Mouse (Mus musculus): ENCODE data around the gene Sdk2.

The Sdk2 gene

DNA sequence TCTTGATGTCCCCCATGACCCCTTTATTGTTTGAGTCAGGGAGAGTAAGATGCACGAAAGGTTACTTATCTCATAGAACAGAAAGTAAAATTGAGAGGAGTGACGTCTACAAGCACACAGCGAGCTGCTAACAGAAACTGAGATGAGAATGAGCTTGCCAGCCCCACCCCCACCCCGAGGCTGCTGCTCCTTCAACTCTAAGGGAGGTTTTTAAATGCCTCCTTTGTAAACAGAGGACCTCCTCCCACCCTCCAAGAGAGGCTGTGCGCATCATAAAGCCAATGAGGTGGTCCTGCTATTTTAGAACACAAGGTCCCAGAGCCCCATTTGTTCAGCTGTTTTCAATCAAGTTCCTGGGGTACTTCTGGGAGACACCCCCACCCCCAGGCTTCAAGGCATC, 303.4 kb downstream of the Sdk2 start:
- DNase-seq (ENCODE audit: low read depth), result no peak

DNA sequence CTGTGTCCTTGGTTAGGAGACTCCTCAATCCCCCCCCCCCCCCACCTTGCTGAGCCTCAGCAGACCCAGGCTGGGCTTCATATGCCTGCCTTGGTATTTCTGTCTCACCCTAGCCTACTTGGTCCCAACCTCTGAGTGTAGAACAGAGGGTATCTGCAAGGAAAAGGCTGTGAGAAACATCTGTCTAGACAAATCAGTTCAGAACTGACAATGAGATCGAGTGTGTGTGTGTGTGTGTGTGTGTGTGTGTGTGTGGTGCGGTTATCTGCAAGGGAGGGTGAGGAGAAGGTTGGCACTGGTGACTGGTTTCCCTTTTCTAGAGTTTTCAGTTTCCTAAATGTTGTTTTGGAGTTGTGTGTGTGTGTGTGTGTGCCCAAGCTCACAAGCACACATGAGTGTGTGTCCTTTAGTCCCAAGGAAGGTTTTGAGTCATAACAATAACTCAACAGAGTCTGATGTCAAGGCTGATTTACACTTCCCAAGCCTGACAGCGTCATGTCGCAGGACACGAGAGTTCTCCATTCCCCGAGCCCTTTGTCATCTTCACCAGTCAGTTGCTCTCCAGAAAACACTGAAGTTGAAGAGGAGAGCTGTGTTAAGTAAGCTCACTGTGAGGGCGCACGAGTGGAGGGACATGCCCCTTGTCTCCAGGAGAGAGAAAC, 304.6 kb downstream of the Sdk2 start:
- DNase-seq (ENCODE audit: low read depth), result no peak

DNA sequence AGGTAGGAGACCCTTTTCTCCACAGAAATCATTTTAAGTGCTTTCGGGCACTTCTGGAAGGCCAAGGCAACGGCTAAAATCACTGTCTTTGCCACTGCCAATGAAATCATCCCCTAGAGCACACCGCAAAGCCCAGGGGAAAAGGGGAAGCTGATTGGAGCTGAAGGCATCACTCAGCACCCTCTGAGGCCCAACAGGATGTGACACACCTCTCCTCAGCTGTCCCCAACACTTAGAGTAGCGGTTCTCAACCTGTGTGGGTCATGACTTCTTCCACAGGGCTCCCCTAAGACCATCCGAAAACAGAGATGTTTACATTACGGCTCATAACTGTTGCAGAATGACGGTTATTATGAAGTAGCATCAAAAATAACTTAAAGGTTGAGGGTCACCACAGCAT, 305.2 kb downstream of the Sdk2 start:
- DNase-seq (ENCODE audit: low read depth), result no peak

DNA sequence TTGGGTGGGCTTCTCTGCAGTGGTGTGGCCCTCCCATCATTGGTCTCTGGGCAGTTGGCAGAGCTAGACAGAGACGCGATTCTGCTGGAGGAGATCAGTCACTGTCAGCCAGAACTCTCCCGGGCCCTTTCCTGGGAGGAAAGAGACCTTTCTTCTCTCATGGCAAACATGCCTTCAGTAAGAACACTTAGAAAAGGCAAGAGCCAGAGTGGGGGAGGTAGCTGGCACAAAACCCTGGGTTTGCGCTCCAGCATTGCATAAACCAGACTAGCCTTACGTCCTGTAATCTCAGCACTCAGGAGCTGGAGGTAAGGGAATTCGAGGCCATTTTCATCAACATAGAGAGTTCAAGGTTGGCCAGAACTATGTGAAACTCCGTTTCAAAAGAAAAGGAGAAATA, 306.4 kb downstream of the Sdk2 start:
- DNase-seq (ENCODE audit: low read depth), result no peak

DNA sequence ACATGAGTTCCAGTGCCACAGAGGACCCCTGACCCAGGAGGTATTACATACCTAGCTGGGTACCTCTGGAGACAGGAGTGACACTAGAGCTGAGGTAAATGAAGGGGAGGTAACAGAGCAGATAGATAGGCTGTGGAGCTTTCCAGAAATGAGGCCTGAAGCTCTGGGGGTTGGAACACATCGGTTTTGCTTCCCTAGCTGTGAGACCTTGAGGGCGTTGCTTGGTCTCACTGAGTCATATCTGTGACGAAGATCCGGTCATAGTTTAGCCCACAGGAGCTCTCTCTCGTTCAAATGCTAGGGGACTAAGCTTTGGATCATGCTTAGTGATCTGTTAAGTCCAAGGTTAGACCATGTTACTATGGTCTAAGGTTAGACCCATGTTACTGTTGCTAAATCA, 308.0 kb downstream of the Sdk2 start:
- no peak for DNase-seq (ENCODE audit: low read depth)

DNA sequence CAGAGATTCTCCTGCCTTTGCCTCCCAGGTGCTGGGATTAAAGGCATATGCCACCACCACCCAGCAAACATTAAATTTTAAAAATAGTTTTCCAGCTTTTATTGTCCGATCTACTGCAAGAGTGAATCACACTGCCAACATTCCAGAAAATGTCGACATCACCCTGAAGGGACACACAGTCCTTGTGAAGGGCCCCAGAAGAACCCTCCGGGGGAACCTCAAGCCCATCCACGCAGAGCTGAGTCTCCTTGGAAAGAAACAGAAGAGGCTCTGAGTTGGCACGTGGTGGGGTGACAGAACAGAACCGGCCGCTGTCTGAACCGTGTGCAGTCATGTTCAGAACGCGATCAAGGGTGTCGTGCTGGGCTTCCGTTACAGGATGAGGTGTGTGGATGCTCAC, 310.3 kb downstream of the Sdk2 start:
- DNase-seq (ENCODE audit: low read depth), result no peak

DNA sequence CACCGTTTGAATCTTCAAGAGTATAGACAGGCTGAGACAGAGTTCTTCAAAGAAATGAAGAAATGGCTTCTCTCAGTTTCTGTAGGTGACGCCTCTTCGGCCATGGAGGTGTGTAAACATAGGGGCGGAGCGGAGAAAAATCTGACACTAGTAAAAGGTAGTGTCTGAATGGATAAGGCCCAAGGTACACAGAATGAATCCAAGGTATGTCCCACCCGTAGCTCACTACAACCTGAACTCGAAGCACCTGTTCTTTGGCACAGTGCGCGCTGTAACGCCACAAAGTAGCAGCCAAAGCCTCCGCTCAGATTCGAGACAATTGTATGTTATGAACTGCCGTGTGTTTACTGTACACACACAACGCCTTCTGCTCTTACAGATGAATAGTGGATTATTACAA, 311.0 kb downstream of the Sdk2 start:
- DNase-seq (ENCODE audit: low read depth), result no peak

DNA sequence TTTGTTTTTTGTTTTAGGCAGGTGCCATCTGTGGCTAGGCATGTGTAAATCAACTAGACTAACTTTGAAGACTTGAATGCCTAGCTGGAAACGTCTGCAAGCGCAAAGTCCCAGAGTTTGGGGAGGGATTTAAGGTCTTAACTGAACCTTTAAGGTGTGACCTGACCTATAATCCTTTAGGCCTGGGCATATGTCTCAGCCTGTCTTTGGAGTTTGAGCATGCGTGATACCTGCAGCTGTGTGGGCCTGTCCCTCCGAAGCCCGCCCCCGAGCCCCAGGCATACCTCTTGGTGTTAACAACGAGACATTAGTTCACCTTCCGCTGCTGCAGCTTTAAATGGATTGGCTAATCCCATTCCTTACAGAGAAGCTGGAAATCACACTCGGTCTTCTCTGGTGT, 312.0 kb downstream of the Sdk2 start:
- no peak for DNase-seq (ENCODE audit: low read depth)

DNA sequence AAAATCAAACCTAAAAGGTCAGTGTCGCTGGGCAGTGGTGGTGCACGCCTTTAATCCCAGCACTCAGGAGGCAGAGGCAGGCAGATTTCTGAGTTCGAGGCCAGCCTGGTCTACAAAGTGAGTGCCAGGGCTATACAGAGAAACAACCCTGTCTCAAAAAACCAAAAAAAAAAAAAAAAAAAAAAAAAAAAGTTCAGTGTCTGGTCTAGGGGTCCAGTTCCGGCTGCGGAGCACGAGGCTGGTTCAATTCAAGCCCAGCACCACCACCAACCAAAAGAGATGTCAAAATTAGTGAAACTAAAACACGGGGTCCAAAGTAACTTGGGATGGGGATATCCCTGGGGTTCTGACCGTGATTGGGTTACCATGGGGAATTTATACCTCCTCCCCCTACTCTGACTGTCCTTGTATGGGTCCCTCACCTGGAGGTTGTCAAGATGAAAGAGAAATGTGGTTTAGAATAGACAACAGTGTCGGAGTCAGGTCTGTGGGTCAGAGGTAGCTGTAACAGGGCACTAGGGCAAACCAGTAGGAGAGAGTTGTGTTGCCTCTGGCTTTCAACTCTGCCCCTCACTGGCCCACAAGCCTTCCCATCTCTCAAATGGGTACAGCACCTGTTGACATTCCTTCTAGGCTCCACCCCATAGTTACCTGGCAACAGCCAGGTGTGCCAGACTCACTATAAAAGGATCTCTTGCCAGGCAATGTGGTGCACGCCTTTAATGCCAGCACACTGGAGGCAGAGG, 314.0 kb downstream of the Sdk2 start:
- no peak for DNase-seq (ENCODE audit: low read depth)

DNA sequence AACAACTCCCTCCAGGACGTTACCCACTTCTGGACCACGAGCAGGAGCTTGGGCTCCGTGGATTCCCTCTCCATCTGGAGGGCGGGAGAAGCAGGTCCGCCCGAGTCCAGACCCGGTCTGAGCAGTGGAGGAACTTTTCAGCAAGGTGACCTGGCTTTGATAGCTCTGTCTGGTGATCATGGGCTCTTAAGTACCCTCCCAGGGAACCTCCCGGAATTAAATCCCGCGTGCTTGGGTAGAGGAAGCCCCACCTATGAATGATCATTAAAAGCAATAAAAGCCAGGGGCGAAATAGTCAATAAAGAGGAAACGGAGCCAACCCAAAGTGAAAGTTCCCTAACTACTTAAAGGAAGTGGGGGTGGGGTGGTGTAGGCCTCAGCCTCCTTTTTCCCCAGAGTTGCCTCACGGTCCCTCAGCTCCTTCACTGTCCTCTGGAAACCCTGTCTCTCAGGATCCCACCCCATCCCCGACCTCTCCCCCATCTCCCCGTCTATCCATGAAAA, 314.6 kb downstream of the Sdk2 start:
- DNase-seq (ENCODE audit: low read depth), result no peak

DNA sequence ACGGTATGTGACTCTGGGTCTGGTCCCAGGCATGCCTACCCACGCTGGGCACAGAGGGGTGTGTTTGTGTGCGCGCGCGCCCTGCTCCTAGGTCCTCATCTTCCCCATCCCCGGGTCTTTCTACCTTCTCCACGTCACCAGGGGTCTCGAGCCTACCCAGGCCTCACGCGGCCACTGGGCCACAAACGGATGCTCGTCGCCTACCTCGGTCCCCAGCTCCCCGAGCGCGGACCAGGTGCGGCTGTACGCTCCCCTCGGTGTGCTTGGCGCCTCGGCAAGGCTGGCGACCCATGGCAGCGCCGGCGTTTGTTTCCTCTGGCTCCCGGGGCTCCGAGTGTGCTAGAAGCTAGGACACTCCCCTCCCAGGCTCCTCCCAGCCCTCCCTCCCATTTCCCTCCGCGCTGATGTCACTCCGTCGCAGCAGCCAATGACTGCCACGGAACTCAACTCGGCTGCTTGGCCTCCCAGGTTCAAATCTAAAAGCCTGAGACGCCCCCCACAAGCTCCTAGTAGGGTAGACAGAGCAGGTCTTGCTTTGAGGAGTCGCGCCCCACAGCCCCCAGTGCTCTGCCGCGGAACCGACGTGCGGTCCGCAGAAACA, 315.3 kb downstream of the Sdk2 start, which contains the start of gene Cdc42ep4:
Gene Cdc42ep4, minus strand, starts transcription at position 398 of the 601 bp plus-strand sequence.
- peak; percentile 92 for DNase-seq (ENCODE audit: low read depth)

DNA sequence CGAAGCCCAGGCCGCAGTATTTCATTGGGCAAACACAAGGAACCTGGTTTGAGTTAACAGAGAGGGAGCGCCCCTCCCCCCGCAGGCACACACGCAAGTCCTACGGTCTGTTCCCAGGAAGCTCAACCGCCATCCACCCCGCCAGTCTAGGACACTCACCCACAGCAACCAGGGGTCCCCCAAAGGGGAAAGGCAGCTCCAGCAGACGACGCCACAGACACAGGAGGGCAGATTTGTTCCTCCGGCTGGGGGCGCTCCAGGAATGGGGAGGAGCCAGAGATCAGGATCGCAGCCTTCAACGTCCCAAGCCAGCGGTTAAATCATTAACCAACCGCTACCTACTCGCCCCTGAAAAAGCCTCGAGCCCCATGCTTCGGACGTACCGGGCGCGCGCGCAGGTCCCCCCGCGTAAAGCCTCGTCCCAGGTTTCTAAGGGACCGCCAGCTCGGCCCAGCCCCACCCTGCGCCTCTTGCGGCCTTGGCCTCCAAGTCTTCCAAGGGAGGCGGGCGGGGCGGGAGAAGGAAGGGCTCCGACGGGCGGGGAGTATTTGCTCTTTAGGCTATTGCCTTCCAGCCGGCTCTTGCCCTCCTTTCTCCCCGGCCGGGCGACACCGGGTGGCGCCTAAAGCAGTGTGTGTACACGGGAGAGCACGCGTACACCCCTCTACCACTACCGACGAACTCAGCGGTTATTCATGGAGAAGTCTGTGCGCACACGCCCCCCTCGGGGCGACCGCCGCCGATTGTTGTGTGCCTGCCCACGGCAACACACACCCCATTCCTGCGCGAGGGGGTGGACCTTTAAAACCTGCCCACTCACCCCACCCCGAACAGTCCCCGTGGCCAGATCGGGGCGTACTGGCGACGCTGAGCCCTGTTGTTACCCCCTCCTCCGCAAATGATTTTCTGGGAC, 316.0 kb downstream of the Sdk2 start:
- peak; percentile 78 for DNase-seq (ENCODE audit: low read depth)

DNA sequence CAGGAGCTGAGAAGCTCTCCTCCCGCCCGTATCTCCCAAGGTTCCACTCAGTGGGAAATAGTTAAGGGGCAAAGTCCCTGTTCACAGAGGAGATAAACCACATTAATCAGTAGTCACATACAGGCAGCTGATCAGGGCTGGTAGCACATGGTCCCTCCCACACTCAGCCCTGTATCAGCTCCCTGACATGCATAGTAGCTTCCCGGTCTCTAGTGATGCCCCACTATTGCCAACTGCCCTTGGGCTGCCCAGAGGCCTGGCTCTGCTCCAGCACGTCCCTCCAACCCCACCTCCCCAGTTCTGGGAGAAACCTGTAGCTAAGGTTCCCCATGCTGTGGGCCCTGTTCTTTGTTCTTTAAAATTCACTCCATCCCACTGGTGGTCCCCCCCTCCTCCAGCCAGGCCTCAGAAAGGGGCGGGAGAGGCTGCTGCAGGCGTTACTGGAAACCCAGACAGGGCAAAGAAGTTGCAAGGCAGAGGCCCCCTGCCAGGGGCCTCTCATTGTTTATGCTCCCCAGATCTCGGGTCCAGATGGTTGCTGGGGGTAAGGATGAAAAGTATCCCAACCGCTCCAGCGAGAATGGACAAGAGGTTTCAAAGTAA, 317.0 kb downstream of the Sdk2 start:
- peak; percentile 63 for DNase-seq (ENCODE audit: low read depth)

DNA sequence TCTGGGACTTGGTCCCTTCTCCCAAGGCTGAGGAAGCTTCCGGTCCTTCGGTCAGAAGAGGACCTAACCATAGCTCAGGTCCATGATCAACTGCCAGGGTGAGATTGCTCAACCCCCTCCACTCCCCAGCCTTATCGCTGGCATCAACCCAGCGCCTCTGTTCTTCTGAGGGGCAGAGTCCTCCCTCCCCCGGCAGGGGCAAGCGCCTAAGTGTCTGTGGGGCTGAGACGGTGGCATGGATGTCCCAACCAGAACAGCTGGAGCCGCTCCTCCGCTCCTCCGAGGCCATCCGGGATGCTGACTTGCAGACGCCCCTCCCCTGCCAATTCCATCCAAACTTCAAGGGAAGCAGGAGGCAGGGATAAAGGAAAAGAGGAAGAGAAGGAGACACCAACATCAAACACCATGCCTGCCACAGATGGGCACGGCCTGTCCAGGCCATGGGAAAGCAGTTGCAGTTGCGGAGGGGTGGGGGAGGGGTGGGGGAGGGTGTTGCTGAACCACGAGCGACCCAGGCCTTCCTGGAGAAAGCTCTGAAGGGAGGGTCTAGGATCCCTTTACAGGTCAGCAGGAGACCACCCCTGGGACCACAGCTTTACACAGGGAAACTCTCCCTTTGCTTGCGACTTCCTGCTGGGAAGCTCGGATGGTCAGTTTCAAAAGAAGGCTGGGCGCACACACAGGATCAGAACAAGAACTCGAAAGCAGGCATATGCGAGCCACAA, 317.9 kb downstream of the Sdk2 start:
- no peak for DNase-seq (ENCODE audit: low read depth)

DNA sequence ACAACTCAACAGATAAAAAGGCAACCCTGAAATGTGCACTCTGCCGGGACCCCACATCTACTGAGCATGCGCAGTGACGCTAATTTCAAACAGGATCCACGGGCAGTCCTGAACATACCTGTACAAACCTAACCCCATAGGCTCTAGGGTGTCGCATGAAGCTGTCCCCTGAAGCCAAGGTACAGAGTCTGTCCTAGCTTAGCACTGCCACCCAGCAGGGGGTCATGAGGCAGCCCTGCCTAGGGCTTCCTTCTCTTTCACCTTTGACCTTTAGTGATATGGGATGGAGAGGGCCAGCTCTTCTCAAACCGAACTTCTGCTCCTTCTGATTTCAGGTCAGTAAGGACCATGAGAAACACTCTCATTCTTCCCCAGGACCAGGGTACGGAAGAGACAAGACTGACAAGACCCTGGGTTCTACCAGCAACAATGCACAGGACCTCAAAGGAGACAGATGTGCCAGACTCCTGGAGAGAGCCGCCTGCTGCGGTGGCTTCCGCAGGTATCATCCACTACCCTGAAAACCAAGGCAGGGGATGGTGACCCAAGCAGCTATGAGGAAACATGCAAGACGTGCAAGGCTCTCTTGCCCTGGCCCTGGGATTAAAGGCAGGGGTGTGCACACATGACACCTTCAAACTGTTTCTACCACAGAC, 319.0 kb downstream of the Sdk2 start:
- DNase-seq (ENCODE audit: low read depth), result no peak

DNA sequence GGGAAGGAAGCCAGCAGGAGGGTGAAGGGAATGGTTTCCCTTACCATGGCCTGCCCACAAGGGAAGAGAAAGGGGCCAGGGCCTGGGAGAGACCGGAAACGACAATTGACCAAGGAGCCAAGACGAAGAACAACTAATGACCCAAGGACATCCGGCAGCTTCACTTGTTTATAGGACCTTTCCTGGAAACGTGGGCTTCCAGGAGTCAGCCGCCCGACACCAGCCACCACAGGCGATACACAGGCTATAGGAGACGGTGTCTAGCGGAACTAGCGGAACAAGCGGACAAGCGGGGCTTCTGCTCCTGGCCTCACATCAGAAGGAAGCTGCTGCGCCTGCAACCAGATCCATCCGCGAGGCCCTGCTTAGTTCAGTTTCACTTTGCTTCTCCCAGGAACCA, 319.8 kb downstream of the Sdk2 start:
- DNase-seq (ENCODE audit: low read depth), result no peak

DNA sequence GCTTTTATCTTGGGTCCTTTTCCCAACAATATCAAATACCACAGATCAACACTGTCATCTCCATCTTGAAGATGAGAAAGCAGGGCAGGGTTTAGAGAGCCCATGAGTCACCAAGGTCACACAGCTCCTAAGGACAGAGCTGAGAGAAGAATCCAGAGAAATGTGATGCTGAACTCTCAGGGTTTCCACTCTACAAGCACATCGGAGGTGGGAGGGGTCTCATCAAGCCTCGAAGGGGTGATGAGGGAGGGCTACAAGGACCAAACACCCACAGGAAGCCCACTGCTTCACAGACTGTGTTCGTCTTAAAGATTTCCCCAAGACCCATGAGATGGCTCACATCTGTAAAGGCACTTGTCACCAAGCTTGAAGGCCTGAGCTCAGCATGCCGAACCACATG, 320.9 kb downstream of the Sdk2 start:
- DNase-seq (ENCODE audit: low read depth), result no peak

DNA sequence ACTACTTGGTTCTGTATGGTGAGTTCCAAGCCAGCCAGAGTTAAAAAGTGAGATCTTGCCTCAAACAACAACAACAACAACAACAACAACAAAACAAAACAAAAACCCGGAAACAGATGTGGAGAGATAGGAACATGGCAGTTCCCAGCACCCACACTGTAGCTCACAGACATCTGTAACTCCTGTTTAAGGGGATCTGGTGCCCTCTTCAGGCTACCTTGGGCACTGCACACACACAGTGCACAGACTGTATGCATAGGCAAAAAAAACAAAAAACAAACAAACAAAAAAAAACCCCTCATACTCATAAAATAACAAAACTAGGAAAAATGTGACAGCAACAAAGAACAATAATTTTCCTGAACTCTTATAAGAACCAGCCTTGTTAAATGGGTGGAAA, 323.8 kb downstream of the Sdk2 start:
- no peak for DNase-seq (ENCODE audit: low read depth)

DNA sequence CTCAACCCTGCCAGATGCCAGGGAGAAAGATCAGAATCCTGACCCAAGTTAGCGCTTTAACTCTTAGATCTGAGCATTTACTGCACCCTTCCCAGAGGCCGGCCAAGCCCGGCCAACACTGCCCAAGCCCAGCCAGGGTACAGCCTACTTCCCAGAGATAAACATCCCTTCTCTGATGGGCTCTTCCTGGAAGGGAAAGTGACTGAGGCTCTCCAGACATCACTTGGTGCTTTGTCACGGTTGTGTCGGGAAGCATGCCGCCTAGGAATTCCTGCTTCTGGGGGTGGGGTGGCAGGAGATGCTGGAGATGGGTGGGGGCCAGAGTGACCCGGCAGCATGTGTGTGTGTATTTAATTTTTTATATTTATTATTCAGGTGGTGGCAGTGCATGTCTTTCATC, 326.7 kb downstream of the Sdk2 start:
- DNase-seq (ENCODE audit: low read depth), result no peak

DNA sequence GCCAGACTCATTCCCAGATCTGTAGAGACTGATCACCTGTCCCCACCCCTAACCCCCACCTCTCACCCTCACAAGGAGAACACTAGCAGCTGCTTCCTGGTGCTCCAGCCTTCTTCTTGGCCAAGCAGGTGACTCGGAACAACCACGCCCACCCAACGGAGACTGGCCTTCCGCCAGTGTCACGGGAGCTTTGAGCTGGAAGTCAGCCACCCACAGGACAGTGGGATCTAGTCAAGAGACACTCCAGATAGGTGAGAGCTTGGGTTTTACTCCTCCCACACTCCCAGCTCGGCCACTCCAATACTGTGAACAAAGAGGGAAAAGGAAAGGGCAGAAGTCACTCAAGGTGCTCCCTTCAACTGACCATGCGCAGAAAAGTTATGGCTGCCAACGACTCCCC, 327.6 kb downstream of the Sdk2 start:
- DNase-seq (ENCODE audit: low read depth), result no peak

DNA sequence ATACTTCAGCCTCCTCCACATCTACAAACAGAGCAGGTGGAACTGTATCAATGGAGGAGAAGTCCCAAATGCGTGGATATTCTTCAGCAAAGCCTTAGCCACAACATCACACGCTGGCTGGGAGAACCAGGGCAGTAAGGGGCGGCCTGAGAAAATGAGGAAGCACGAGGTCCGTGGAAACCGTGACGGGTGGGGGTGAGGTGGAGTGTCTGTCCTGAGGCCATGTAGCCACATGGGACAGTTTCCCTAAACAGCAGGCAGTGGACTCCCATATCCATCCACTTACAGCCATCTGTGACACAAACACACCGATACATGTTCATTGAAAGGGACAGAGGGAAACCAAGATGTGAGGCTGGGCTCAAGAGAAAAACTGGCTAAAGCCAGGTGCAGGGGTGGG, 328.9 kb downstream of the Sdk2 start:
- no peak for DNase-seq (ENCODE audit: low read depth)

Measured in c-Kit-positive CD71-positive TER-119-negative erythroid progenitor cells, embryonic 14.5 days (primary cell).